Comparison of ENCODE assay signal across 20 mouse cellular contexts in the genomic region with DNA sequence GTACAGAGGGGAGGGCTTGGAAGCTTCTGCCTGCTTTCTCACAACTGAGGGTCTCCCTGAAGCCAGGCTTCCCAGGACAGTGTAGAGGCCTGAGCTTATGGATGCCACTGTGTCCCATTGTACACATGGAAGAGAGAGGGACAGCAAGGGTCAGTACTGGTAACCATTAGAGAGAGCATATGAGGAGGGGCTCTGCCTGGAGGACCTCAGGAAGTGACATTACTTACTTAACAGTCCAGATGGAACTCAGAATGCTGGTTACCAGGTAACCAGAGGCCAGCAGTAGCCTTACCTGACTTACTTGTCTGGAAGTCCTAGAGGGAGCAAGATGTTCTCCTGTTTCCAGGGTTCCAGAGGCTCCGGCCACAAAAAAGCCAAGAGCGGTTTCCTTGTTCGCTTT. TPM values are rescaled to one million over a fixed set of nuclear protein-coding genes. Genes with fewer than 3 reads are reported as not detected.
"Had no signal": no experiment of that assay in that cellular context is flagged by ENCODE, and none has a peak within 500 bp of the region (broad histone marks: within the 10 kb centered on the region; RNA-seq: fewer than 3 reads in every experiment).

Gm3404 (plus strand) TSS at position 301 of the 400 bp plus-strand sequence.

RNA-seq across cellular contexts. Expression of gene Gm3404, which starts in this region (rescaled TPM):
- polyA plus RNA-seq: cerebellum, adult 2 months; cortical plate, adult 2 months; embryonic facial prominence, embryonic 10.5 days; embryonic facial prominence, embryonic 11.5 days; embryonic facial prominence, embryonic 12.5 days; embryonic facial prominence, embryonic 13.5 days; embryonic facial prominence, embryonic 14.5 days; embryonic facial prominence, embryonic 15.5 days; erythroblast, embryonic 14.5 days; forebrain, embryonic 10.5 days; forebrain, embryonic 11.5 days; forebrain, embryonic 12.5 days; forebrain, embryonic 13.5 days; forebrain, embryonic 14.5 days; forebrain, embryonic 15.5 days; forebrain, embryonic 16.5 days; forebrain, postnatal 0 days; frontal cortex, adult 2 months; gonadal fat pad, adult 2 months; heart, adult 2 months had no signal
